In the genomic region with DNA sequence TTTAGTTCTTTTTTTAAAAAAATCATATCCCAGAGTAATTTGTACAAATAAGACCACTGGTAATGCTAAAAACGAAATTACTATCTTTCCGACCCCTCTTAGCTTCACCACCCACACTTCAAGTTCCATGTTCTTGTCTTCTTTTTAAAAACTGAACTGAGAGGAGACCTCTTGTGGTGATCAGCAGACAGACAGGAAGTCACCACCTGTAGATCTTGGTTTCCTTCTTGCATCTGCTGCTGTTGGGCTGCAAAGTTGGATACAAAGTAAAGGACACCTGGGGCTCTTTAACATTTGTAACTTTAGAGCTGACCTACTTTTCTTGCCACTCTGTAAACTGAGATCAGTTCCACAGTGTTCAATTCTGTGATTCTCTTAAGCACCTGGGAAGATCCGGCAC, we compare ENCODE assay signal across 14 mouse cellular contexts.
DNase-seq lines count a peak whose midpoint lies in the region; ATAC-seq lines count a peak whose summit lies in the region.
"Had no signal": no experiment of that assay in that cellular context is flagged by ENCODE, and none has a peak within 500 bp of the region (broad histone marks: within the 10 kb centered on the region; RNA-seq: fewer than 3 reads in every experiment).

No protein-coding gene starts in this region.

- H3K27ac ChIP-seq in hindbrain, embryonic 14.5 days = no peak overlapping the region
- no peak overlapping the region for H3K27ac ChIP-seq in hindbrain, embryonic 16.5 days (ENCODE audit: low read depth, low read length)
- no peak overlapping the region for H3K27ac ChIP-seq in forebrain, embryonic 13.5 days
- H3K27ac ChIP-seq in midbrain, embryonic 16.5 days (ENCODE audit: low read length) = no peak overlapping the region
- H3K27ac ChIP-seq: embryonic facial prominence, embryonic 10.5 days; heart, embryonic 15.5 days; limb, embryonic 15.5 days had no signal

- no peak for ATAC-seq in hindbrain, embryonic 14.5 days (ENCODE audit: low FRiP score)
- ATAC-seq in hindbrain, embryonic 16.5 days = no peak
- no peak for ATAC-seq in forebrain, embryonic 13.5 days
- no peak for ATAC-seq in midbrain, embryonic 16.5 days
- ATAC-seq: intestine, embryonic 16.5 days had no signal

- no peaks in the 10 kb centered on the region for H3K36me3 ChIP-seq in hindbrain, embryonic 14.5 days (replicated peaks; ENCODE audit: control insufficient read depth, insufficient read depth)
- no peaks in the 10 kb centered on the region for H3K36me3 ChIP-seq in hindbrain, embryonic 16.5 days (ENCODE audit: control insufficient read depth, insufficient read depth, low read length)
- no peaks in the 10 kb centered on the region for H3K36me3 ChIP-seq in forebrain, embryonic 13.5 days (ENCODE audit: poor library complexity, severe bottlenecking)
- H3K36me3 ChIP-seq in midbrain, embryonic 16.5 days (ENCODE audit: control insufficient read depth, insufficient read depth, low read length) = no peaks in the 10 kb centered on the region
- H3K36me3 ChIP-seq: embryonic facial prominence, embryonic 10.5 days; heart, embryonic 15.5 days; limb, embryonic 15.5 days had no signal

- no peaks in the 10 kb centered on the region for H3K4me1 ChIP-seq in hindbrain, embryonic 14.5 days (replicated peaks; ENCODE audit: control insufficient read depth, insufficient read depth, low read length)
- H3K4me1 ChIP-seq in hindbrain, embryonic 16.5 days (ENCODE audit: control insufficient read depth, insufficient read depth, low read depth, low read length) = no peaks in the 10 kb centered on the region
- no peaks in the 10 kb centered on the region for H3K4me1 ChIP-seq in forebrain, embryonic 13.5 days
- H3K4me1 ChIP-seq in midbrain, embryonic 16.5 days (ENCODE audit: control insufficient read depth, insufficient read depth, low read length) = no peaks in the 10 kb centered on the region
- H3K4me1 ChIP-seq: embryonic facial prominence, embryonic 10.5 days; limb, embryonic 15.5 days had no signal

- H3K27me3 ChIP-seq in hindbrain, embryonic 14.5 days (ENCODE audit: control insufficient read depth, insufficient read depth, low read length) = no peaks in the 10 kb centered on the region
- no peaks in the 10 kb centered on the region for H3K27me3 ChIP-seq in hindbrain, embryonic 16.5 days (replicated peaks; ENCODE audit: control insufficient read depth, insufficient read depth, low read length)
- H3K27me3 ChIP-seq in forebrain, embryonic 13.5 days = no peaks in the 10 kb centered on the region
- H3K27me3 ChIP-seq in midbrain, embryonic 16.5 days (ENCODE audit: control insufficient read depth, insufficient read depth, low read depth, low read length) = no peaks in the 10 kb centered on the region
- H3K27me3 ChIP-seq: heart, embryonic 15.5 days; limb, embryonic 15.5 days had no signal

- no peak overlapping the region for H3K4me2 ChIP-seq in hindbrain, embryonic 14.5 days (replicated peaks)
- no peak overlapping the region for H3K4me2 ChIP-seq in hindbrain, embryonic 16.5 days (ENCODE audit: low read length)
- H3K4me2 ChIP-seq in forebrain, embryonic 13.5 days = no peak overlapping the region
- H3K4me2 ChIP-seq in midbrain, embryonic 16.5 days (ENCODE audit: low read length) = no peak overlapping the region
- H3K4me2 ChIP-seq: heart, embryonic 15.5 days; limb, embryonic 15.5 days had no signal

- H3K4me3 ChIP-seq in hindbrain, embryonic 14.5 days (replicated peaks; ENCODE audit: low read length) = no peak overlapping the region
- H3K4me3 ChIP-seq in hindbrain, embryonic 16.5 days (ENCODE audit: low read length) = no peak overlapping the region
- H3K4me3 ChIP-seq in forebrain, embryonic 13.5 days = no peak overlapping the region
- no peak overlapping the region for H3K4me3 ChIP-seq in midbrain, embryonic 16.5 days (ENCODE audit: low read depth, low read length)
- H3K4me3 ChIP-seq: embryonic facial prominence, embryonic 10.5 days; heart, embryonic 15.5 days; limb, embryonic 15.5 days had no signal

- no peaks in the 10 kb centered on the region for H3K9me3 ChIP-seq in hindbrain, embryonic 14.5 days (ENCODE audit: control insufficient read depth, low read length)
- no peaks in the 10 kb centered on the region for H3K9me3 ChIP-seq in hindbrain, embryonic 16.5 days (ENCODE audit: control insufficient read depth, low read length)
- no peaks in the 10 kb centered on the region for H3K9me3 ChIP-seq in forebrain, embryonic 13.5 days (replicated peaks)
- no peaks in the 10 kb centered on the region for H3K9me3 ChIP-seq in midbrain, embryonic 16.5 days (replicated peaks; ENCODE audit: control insufficient read depth, low read length, poor library complexity, severe bottlenecking)
- H3K9me3 ChIP-seq: embryonic facial prominence, embryonic 10.5 days; heart, embryonic 15.5 days; limb, embryonic 15.5 days had no signal

- peak; percentile 27 for DNase-seq in hindbrain, embryonic 14.5 days (ENCODE audit: low spot score)
- peak; percentile 4 for DNase-seq in lung, postnatal 25 days (ENCODE audit: low spot score)
- no peak for DNase-seq in lung, postnatal 14 days
- DNase-seq in adipocyte (ENCODE audit: low spot score) = peak; percentile 22
- DNase-seq in thymus, postnatal 10 days (ENCODE audit: low spot score in 2 of 2) = peak; percentile 45 to 48
- DNase-seq: cerebellum, adult 2 months; gastrocnemius, postnatal 10 days had no signal

- H3K9ac ChIP-seq in hindbrain, embryonic 14.5 days = no peak overlapping the region
- H3K9ac ChIP-seq in hindbrain, embryonic 16.5 days (ENCODE audit: low read depth, low read length) = no peak overlapping the region
- no peak overlapping the region for H3K9ac ChIP-seq in forebrain, embryonic 13.5 days
- no peak overlapping the region for H3K9ac ChIP-seq in midbrain, embryonic 16.5 days (ENCODE audit: low read depth, low read length)
- H3K9ac ChIP-seq: heart, embryonic 15.5 days; limb, embryonic 15.5 days had no signal

- 82% methylated on average over 3 of the region's 3 CpGs for WGBS in hindbrain, embryonic 14.5 days
- WGBS in hindbrain, embryonic 16.5 days = 86% methylated on average over 3 of the region's 3 CpGs
- 84% methylated on average over 3 of the region's 3 CpGs for WGBS in forebrain, embryonic 13.5 days
- WGBS in midbrain, embryonic 16.5 days = 83% methylated on average over 3 of the region's 3 CpGs
